Mouse (Mus musculus): Measurements from ENCODE around the gene Fam71b. TPM values are rescaled to one million over a fixed set of nuclear protein-coding genes. Genes with fewer than 3 reads are reported as not detected.

Gene Fam71b
- polyA plus RNA-seq, 1 experiment, result 1.2 TPM

- no peak for DNase-seq (ENCODE audit: low read depth in 1 of 2, low spot score in 2 of 2)
- Histone ChIP-seq H3K36me3 (ENCODE audit: control insufficient read depth, insufficient read depth, low read length) (no peaks in the 10 kb centered on the region), H3K27me3 (ENCODE audit: control insufficient read depth, insufficient read depth, low read length) (no peaks in the 10 kb centered on the region), H3K27ac (ENCODE audit: insufficient read depth, low read length) (peak overlapping the region; percentile 91), H3K4me1 (ENCODE audit: control insufficient read depth, insufficient read depth, insufficient read length) (peaks cover 24% of the 10 kb centered on the region; the same call in 1 of the 2 replicates), H3K4me3 (ENCODE audit: extremely low read depth, insufficient read depth, insufficient read length) (no peak overlapping the region)
- 37% methylated on average over 8 of the region's 8 CpGs for WGBS
- TF ChIP-seq CTCF (IDR thresholded peaks at IDR 0.05; ENCODE audit: extremely low read depth, insufficient read depth, insufficient read length, insufficient replicate concordance) (no peak), POLR2A (IDR thresholded peaks at IDR 0.05; ENCODE audit: low read depth, low read length) (no peak)
Measured at GRCm38 (mm10) chr11:46372331-46372953, 23.9 kb upstream of the Fam71b start.

- peak overlapping the region; percentile 91 for H3K27ac ChIP-seq (ENCODE audit: insufficient read depth, low read length)
- peaks cover 24% of the 10 kb centered on the region; the same call in 1 of the 2 replicates for H3K4me1 ChIP-seq (ENCODE audit: control insufficient read depth, insufficient read depth, insufficient read length)
- H3K36me3 ChIP-seq (ENCODE audit: control insufficient read depth, insufficient read depth, low read length), result no peaks in the 10 kb centered on the region
- no peak for TF ChIP-seq CTCF (IDR thresholded peaks at IDR 0.05; ENCODE audit: extremely low read depth, insufficient read depth, insufficient read length, insufficient replicate concordance)
- no peak for TF ChIP-seq POLR2A (IDR thresholded peaks at IDR 0.05; ENCODE audit: low read depth, low read length)
- no peak overlapping the region for H3K4me3 ChIP-seq (ENCODE audit: extremely low read depth, insufficient read depth, insufficient read length)
- 40% methylated on average over 13 of the region's 13 CpGs for WGBS
- H3K27me3 ChIP-seq (ENCODE audit: control insufficient read depth, insufficient read depth, low read length), result no peaks in the 10 kb centered on the region
- no peak for DNase-seq (ENCODE audit: low read depth in 1 of 2, low spot score in 2 of 2)
Measured at GRCm38 (mm10) chr11:46373071-46374030, 23.0 kb upstream of the Fam71b start.

- no peak for DNase-seq (ENCODE audit: low read depth in 1 of 2, low spot score in 2 of 2)
- 67% methylated on average over 8 of the region's 8 CpGs for WGBS
- Histone ChIP-seq H3K27me3 (ENCODE audit: control insufficient read depth, insufficient read depth, low read length) (no peaks in the 10 kb centered on the region), H3K4me1 (ENCODE audit: control insufficient read depth, insufficient read depth, insufficient read length) (peaks cover 32% of the 10 kb centered on the region; the same call in 1 of the 2 replicates), H3K36me3 (ENCODE audit: control insufficient read depth, insufficient read depth, low read length) (no peaks in the 10 kb centered on the region), H3K27ac (ENCODE audit: insufficient read depth, low read length) (peak overlapping the region; percentile 30; the same call in 1 of the 2 replicates), H3K4me3 (ENCODE audit: extremely low read depth, insufficient read depth, insufficient read length) (no peak overlapping the region)
- TF ChIP-seq POLR2A (IDR thresholded peaks at IDR 0.05; ENCODE audit: low read depth, low read length), result no peak
- TF ChIP-seq CTCF (IDR thresholded peaks at IDR 0.05; ENCODE audit: extremely low read depth, insufficient read depth, insufficient read length, insufficient replicate concordance), result no peak
Measured at GRCm38 (mm10) chr11:46375015-46375414, 21.3 kb upstream of the Fam71b start.

GRCm38 (mm10) chr11:46377316-46377715, 19.0 kb upstream of the Fam71b start:
- no peaks in the 10 kb centered on the region for H3K27me3 ChIP-seq (ENCODE audit: control insufficient read depth, insufficient read depth, low read length)
- no peak for DNase-seq (ENCODE audit: low read depth in 1 of 2, low spot score in 2 of 2)
- TF ChIP-seq POLR2A (IDR thresholded peaks at IDR 0.05; ENCODE audit: low read depth, low read length) (no peak), CTCF (IDR thresholded peaks at IDR 0.05; ENCODE audit: extremely low read depth, insufficient read depth, insufficient read length, insufficient replicate concordance) (no peak)
- H3K27ac ChIP-seq (ENCODE audit: insufficient read depth, low read length), result no peak overlapping the region
- no peaks in the 10 kb centered on the region for H3K36me3 ChIP-seq (ENCODE audit: control insufficient read depth, insufficient read depth, low read length)
- H3K4me3 ChIP-seq (ENCODE audit: extremely low read depth, insufficient read depth, insufficient read length), result no peak overlapping the region
- peaks cover 25% of the 10 kb centered on the region; the same call in 1 of the 2 replicates for H3K4me1 ChIP-seq (ENCODE audit: control insufficient read depth, insufficient read depth, insufficient read length)
- 77% methylated on average over 1 of the region's 1 CpGs for WGBS

- DNase-seq (ENCODE audit: low read depth in 1 of 2, low spot score in 2 of 2), result no peak
Measured at GRCm38 (mm10) chr11:46377819-46378782, 18.3 kb upstream of the Fam71b start.

More at GRCm38 (mm10) chr11:46377819-46378782, 18.3 kb upstream of the Fam71b start:
- no peaks in the 10 kb centered on the region for H3K27me3 ChIP-seq (ENCODE audit: control insufficient read depth, insufficient read depth, low read length)
- no peak overlapping the region for H3K27ac ChIP-seq (ENCODE audit: insufficient read depth, low read length)
- H3K4me3 ChIP-seq (ENCODE audit: extremely low read depth, insufficient read depth, insufficient read length), result no peak overlapping the region
- H3K4me1 ChIP-seq (ENCODE audit: control insufficient read depth, insufficient read depth, insufficient read length), result peaks cover 21% of the 10 kb centered on the region; the same call in 1 of the 2 replicates
- TF ChIP-seq POLR2A (IDR thresholded peaks at IDR 0.05; ENCODE audit: low read depth, low read length) (no peak), CTCF (IDR thresholded peaks at IDR 0.05; ENCODE audit: extremely low read depth, insufficient read depth, insufficient read length, insufficient replicate concordance) (no peak)
- H3K36me3 ChIP-seq (ENCODE audit: control insufficient read depth, insufficient read depth, low read length), result 0 out of 2 replicates have a peak, but pooled peaks cover 1% of the 10 kb centered on the region
- 72% methylated on average over 8 of the region's 8 CpGs for WGBS
